Mouse (Mus musculus) bone marrow macrophage, adult 2 months (primary cell): ENCODE results near the gene Pacrg. TPM values are rescaled to one million over a fixed set of nuclear protein-coding genes. Genes with fewer than 3 reads are reported as not detected.

ENCODE experiments used
- H3K27ac ChIP-seq: 2 replicates; pipeline ENCODE4 v1.5.1; 2012; ENCODE audit warnings: low read depth, low read length; ENCODE audit not compliant: insufficient read depth
- H3K4me1 ChIP-seq: 2 replicates; pipeline ENCODE4 v1.6.1; 2012; ENCODE audit warnings: low read length; ENCODE audit not compliant: control insufficient read depth, insufficient read depth
- H3K4me3 ChIP-seq: 2 replicates; pipeline ENCODE4 v1.5.1; 2012; ENCODE audit warnings: mild to moderate bottlenecking, low read length, moderate library complexity; ENCODE audit not compliant: insufficient read depth
- CTCF ChIP-seq: IDR thresholded peaks from 2 replicates; pipeline ENCODE4 v1.5.1; 2012; ENCODE audit warnings: low read depth, mild to moderate bottlenecking, low read length, moderate library complexity
- POLR2A ChIP-seq: IDR thresholded peaks from 2 replicates; pipeline ENCODE4 v1.6.1; 2012; ENCODE audit warnings: mild to moderate bottlenecking, low read depth, low read length, borderline replicate concordance
- polyA plus RNA-seq: library from polyadenylated mRNA; stranded (reverse); fragments of >200 nt; gene quantifications from 2 replicates; pipeline ENCODE4 v1.2.4, GENCODE M21; 2012; ENCODE audit not compliant: missing spikeins, insufficient read depth, insufficient read length

Pacrg gene
- polyA plus RNA-seq, 1 experiment, result 3.2 TPM

DNA sequence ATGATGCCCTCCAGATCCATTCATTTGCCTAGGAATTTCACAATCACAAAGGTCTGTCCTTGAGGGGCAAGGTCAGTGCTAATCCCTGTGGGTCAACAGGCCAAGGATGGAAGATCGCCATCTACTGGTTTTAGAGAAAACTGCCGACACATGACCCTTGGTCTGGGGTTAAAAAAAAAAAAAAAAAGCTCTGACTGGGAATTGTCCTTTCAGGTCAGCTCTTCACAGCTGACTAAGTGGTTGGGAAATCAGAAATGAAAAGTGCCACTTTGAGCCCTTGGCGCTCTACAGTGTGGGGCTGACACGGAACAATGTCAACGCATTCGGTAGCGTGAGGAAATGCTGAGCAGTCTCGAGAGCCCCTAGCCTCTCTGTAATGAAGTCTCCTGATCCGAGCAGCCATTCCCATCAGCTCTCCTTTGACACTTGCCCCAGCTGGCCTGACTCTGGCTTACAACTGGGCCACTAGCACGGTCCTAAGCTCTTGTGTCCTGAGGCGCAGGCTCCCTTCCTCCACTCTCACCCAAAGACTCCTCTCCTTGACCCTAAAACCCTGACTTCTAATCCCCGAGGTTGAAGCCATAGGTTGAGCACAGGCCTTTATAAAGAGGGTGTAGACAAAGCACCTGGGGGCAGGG lies 339.2 kb downstream of the Pacrg start:
- no peak for TF ChIP-seq POLR2A
- Histone ChIP-seq H3K27ac (no peak overlapping the region), H3K4me1 (peaks cover 18% of the 10 kb centered on the region), H3K4me3 (no peak overlapping the region)

DNA sequence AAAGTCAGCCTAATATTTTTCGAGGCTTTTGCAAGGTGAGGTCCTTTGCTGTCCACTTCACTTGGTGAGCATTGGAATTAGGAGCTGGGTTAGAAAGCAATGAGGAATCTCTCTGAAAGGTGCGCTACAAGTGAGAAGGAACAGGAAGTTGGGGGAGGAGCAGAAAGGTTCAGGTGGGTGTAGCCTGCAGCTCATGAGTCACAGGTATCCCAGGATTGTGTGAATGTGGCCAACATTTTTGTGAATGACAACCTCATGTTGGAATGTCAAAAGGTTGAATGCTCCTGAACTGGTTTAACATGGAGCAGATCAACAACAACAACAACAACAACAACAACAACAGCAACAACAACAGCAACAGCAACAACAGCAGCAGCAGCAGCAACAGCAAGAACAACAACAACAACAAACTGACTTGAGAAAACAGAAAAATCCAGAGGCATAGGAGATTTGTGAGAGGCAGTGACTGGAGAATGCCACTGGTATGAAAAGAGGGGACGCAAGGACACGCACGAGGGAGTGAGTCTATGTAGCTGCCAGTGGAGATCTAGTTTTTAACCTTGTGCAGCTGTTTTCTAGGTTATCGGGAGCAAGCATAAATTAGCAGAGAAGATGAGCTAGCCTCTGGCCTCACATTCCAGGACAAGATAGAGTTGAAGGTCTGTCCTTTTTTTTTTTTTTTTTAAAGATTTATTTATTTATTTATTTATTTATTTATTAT lies 341.0 kb downstream of the Pacrg start:
- no peak overlapping the region for H3K4me3 ChIP-seq
- H3K4me1 ChIP-seq, result peaks cover 18% of the 10 kb centered on the region
- no peak overlapping the region for H3K27ac ChIP-seq
- TF ChIP-seq CTCF, result no peak
- TF ChIP-seq POLR2A, result no peak

GRCm38 (mm10) chr17:10497781-10498420 lies 342.2 kb downstream of the Pacrg start:
- TF ChIP-seq POLR2A (no peak), CTCF (no peak)
- Histone ChIP-seq H3K4me3 (no peak overlapping the region), H3K27ac (peak overlapping the region; percentile 36), H3K4me1 (peaks cover 18% of the 10 kb centered on the region)

GRCm38 (mm10) chr17:10496066-10496465 lies 344.0 kb downstream of the Pacrg start:
- Histone ChIP-seq H3K27ac (no peak overlapping the region), H3K4me1 (peaks cover 15% of the 10 kb centered on the region), H3K4me3 (no peak overlapping the region)
- TF ChIP-seq CTCF (no peak), POLR2A (no peak)

- Histone ChIP-seq H3K4me3 (no peak overlapping the region), H3K27ac (no peak overlapping the region), H3K4me1 (peaks cover 13% of the 10 kb centered on the region)
- TF ChIP-seq POLR2A (no peak), CTCF (no peak)
These were observed 344.5 kb downstream of the Pacrg start for GRCm38 (mm10) chr17:10495588-10495987.

DNA sequence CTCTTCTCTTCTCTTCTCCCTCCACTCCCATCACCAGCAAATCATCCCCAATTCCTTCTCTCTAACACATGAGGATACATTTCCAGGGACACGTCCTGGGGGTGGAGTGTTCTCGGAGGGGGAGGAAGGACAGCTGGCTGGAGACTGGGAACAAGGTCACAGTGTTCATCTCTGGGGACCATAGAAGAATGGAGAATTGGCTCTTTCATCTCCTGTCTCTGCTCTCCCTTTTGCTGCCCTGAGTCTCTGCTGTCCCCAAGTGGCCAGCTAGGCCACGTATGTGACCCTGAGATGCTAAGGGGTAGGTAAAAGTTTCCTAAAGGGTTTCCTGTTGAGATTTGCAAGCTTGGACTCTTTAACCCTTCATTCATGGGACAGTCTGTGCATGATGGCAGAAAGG lies 347.0 kb downstream of the Pacrg start:
- H3K4me3 ChIP-seq, result no peak overlapping the region
- TF ChIP-seq CTCF (peak; percentile 48), POLR2A (no peak)
- H3K27ac ChIP-seq, result no peak overlapping the region
- H3K4me1 ChIP-seq, result peaks cover 18% of the 10 kb centered on the region

GRCm38 (mm10) chr17:10490374-10491169 lies 349.5 kb downstream of the Pacrg start:
- no peak overlapping the region for H3K27ac ChIP-seq
- H3K4me3 ChIP-seq, result no peak overlapping the region
- peaks cover 9% of the 10 kb centered on the region for H3K4me1 ChIP-seq
- TF ChIP-seq CTCF (no peak), POLR2A (no peak)

DNA sequence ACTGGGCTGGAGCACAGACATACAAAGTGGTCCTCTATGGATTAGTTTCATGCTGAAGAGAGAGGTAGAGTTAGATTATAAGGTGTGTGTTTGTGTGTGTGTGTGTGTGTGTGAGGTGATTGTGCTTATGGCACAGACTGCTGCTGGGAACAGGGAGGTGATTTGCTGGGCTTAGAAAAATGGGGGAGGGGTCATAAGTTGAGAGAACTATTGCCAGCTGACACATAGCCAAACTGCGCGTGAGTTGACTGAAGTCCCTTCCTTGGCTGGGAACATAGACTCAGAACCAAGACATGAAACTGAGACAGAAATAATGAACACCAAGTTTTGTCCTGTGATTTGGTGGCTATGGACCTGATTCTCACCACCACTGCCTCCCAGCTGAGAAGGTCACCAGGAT lies 351.2 kb downstream of the Pacrg start:
- no peak for TF ChIP-seq CTCF
- no peak for TF ChIP-seq POLR2A
- Histone ChIP-seq H3K27ac (no peak overlapping the region), H3K4me3 (no peak overlapping the region)

DNA sequence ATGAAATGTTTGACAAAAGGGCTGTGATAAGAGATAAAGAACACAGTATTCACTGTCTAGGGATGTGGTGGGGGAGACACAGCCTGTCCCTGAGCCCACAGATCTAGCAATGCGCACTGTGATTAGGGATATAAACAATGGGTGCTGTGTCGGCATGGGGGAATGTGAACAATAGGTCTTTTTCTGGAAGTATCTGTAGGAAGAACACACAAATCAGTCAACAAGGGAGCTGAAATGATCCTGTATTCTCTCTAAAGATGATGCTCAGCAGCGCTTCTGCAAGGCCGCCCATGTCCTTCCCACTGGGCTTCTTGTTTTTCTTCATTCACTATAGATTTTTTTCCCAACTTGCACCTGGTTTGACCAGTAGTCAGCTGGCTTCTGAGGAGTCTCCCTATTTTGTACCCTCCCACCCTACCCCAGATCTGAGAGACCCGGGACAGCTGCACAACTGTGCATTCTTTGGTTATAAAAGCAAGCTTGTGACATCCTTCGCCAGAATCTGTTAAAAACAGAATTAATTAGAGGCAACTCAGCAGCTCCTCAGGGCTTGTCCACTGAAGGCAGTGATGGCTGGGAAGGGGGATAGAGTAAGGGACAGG lies 356.1 kb downstream of the Pacrg start:
- no peak overlapping the region for H3K27ac ChIP-seq
- no peaks in the 10 kb centered on the region for H3K4me1 ChIP-seq
- H3K4me3 ChIP-seq, result no peak overlapping the region
- TF ChIP-seq POLR2A, result no peak
- TF ChIP-seq CTCF, result no peak

More for the DNA sequence above, 351.2 kb downstream of the Pacrg start:
- peaks cover 9% of the 10 kb centered on the region for H3K4me1 ChIP-seq
